Mouse (Mus musculus) neural tube, embryonic 10.5 days (tissue): ENCODE results near the gene Immp1l.
A peak's percentile ranks its signal among the peaks of the same experiment; 100 is the strongest.

Experiments used
- DNase-seq: peaks from one replicate; pipeline ENCODE4 v3.0.0-alpha.2; 2017; ENCODE audit warnings: low spot score; ENCODE audit errors: extremely low spot score

Immp1l gene

DNA sequence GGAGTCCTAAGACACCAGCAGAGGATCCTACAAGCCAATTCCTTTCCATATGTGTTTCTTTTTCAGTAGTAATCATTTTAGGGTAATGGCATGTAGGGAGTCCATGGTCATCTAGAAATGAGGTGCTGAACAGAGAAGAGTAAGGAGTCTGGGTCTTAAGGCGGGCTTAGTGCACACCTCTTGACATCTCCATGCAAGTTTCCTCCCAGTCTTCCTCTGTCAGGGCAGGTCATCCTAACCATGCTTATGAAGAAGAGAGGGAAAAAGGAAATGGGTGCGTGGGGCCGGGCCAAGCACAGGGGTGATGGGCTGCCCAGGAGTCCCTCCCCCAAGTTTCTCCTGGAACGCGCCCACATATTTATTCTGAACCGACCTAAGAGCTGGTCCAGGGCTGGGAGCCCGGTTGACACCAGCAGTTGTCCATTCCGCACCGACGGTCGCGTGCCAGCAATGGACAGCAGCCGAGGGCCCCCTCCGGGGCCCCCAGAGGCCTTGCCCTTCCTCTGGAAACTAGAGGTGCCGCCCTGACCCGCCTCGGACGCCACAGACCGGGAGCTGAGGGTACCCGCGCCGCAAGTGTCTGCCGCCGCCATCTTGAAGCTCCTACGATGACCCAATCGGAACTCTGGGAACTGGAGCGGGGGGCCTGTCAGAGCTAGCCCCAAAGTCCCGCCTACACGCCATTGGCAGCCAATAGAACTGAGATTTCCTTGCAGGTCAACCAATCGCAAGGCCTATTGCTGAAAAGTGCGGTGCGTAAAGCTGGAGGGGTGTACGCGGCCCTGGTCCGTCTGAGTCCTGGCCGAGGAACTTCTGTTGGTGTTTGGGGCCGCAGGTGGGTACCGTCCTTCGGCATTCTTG, at the start of gene Immp1l, which contains the start of gene Elp4:
Gene Immp1l (plus strand): TSS at position 743 of the 861 bp plus-strand sequence.
Gene Elp4 (minus strand): TSS at position 669 of the 861 bp plus-strand sequence.
- DNase-seq, result peak; percentile 95

GRCm38 (mm10) chr2:105854740-105855139, 49.7 kb upstream of the Immp1l start:
- DNase-seq, result no peak

GRCm38 (mm10) chr2:105873403-105873802, 31.0 kb upstream of the Immp1l start:
- DNase-seq, result no peak

GRCm38 (mm10) chr2:105890816-105891215, 13.6 kb upstream of the Immp1l start:
- no peak for DNase-seq

DNA sequence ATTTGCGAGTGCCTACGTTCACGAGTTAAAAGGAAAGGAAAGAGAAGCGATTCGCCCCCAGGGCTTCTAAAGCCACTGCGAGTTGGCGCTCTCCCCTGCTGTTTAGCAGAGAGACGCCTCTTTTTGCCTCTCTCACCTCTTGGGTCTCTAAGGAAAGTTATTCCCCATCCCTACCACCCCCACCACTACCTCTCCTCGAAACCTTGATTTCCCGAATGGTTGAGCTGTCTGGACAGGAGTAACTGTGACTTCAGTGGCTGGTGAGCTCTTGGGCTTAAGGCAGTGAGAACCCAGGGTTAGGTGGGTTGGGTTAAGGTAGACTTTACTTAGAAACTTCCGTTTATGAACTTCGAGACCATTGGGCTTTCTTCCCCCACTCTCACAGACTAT, 314 bp downstream of the Immp1l start:
- no peak for DNase-seq

DNA sequence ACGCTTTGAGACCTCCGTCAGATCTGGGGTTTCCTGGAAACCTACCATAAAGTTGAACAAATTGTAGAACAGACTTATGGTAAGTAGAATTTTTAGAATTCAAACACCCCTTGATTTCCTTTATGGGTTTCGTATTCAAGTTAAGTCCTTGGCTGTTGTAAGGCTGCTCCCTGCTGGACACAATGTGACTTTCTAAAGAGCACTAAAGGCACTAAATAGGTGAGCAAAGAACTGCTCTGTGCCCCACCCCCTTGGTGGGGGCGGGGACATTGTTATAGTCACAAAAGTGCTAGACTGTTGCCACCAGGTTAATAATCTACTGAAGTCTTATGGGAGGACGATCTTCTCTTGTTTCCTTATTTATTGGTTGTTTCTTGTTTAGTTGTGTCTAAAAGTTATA, 3.9 kb downstream of the Immp1l start:
- no peak for DNase-seq

GRCm38 (mm10) chr2:105910611-105911010, 6.2 kb downstream of the Immp1l start:
- no peak for DNase-seq

DNA sequence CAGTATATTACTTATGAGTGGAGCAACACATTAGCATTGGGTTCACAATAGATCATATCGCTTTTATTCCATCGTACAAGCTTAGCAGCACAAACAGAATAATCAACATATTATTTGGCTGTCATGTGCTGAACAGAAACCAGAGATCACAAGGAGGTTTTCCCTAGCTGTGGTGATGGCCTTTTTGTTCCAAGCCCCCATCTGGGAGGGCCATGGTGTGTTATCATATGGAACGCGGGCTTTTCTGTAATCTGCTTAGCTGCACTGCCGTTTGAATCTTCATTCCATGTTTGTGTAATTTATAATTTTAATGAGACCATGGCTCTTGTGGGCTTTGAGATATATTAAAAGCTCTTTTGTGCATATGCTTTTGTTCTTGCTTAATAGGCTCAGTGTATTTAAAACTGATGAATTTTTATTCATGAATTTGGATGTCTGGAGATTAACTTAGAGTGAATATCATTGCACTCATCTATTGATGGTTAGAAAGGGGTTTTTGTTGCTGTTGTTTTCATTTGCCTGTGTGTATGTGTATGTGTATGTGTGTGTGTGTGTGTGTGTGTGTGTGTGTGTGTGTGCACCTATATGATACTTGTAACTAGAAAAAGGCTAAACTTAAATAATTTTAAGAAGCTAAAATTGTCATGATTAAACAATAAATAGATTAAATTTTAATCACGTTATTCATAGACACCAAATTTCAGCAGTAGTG, 9.4 kb downstream of the Immp1l start:
- DNase-seq, result no peak

DNA sequence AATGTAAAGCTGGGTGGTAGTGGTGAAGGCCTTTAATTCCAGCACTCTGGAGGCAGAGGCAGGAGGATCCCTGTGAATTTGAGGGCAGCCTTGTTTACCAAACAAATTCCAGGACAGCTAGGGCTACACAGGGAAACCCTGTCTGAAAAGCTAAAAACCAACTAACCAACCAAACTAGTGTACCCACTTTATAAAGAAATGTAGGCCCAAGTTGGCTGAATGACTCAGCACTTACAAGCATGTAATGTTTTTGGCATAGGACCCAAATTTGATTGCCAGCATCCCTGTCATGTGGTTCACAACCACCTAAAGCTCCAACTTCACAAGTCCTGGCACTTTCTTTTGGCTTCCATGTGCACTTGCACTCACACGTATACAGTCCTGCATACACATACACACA, 12.2 kb downstream of the Immp1l start:
- no peak for DNase-seq

DNA sequence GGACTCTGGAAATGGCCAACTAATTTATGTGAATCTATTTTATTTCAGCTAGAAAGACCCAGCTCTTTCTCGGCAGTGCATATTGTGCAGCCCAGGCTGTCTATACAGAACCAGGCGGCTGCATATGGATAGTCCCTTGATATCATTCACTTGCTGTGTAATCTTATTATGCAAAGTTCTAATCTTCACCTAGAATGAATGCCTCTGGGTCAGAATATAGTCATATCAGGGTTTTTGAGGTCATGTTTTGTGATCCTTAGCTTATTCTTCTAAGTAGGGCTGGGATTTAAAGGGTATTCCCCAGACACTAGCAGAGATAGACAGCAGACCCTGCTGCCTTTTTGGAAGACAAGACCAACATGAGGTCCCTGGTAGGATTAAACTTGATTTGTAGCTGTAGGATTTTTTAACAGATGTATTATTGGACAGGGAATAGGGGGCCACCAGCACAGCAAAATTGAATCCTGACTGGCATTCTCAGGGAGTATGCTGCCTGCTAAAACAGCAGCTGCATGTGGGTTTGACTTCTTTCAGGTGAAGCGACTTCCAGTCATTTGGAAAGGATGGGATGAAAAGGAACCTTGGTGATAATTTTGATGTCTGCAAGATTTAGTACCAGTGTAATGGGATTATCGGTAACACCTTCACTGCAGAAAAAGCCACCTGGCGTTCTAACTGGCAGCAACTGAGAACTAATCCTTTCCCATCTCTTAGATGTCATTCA, 13.3 kb downstream of the Immp1l start:
- DNase-seq, result no peak

- DNase-seq, result no peak
These were observed 45.7 kb downstream of the Immp1l start for GRCm38 (mm10) chr2:105950131-105950530.

DNA sequence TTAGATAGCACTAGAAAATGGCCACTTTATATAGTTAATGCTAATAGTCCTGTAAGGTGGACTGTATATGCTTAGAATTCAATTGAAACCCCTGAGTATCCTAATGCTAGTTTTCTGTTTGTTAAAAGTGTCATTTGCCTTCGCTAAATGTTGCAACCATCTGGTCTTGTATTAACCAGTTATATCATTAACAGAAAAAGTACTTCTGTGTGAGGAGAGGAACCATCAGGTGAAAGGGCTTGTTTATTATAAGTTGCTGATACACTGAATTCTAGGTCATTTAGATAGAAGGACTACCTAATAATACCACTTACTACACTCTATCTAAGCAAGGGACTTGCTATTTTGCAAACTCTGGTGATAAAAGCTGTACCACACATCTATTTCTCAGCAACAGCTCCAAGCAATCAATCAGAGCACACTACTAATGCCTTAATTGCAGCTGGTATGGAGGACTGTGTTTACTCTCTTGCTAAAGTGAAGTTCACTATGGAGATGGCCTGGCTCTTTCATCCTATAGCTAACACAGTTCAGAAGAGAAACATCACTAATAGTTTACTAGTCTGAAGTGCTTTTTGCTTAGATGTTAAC, 47.0 kb downstream of the Immp1l start:
- no peak for DNase-seq

- DNase-seq, result no peak
These were observed 49.4 kb downstream of the Immp1l start for GRCm38 (mm10) chr2:105953862-105954261.

- DNase-seq, result no peak
These were observed 59.0 kb downstream of the Immp1l start for GRCm38 (mm10) chr2:105963447-105963846.

DNA sequence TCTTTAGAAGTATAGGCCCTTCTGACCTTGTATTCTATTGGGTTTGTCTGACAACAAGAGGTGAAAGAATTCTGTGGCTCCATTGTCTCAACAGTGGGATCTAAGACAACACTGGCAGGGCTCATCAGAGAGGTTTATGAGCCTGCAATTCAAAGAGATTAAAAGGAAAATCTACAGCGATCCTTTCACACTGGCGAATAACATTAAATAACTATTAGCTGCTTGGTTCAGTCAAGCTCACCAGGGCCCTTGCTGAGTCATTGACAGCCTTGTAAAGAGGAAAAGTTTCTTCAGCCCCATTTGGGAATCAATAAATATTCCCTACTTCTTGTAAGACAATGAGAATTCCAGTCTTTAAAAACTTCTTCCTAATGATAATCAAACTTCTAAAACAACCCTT, 69.5 kb downstream of the Immp1l start:
- DNase-seq, result no peak

DNA sequence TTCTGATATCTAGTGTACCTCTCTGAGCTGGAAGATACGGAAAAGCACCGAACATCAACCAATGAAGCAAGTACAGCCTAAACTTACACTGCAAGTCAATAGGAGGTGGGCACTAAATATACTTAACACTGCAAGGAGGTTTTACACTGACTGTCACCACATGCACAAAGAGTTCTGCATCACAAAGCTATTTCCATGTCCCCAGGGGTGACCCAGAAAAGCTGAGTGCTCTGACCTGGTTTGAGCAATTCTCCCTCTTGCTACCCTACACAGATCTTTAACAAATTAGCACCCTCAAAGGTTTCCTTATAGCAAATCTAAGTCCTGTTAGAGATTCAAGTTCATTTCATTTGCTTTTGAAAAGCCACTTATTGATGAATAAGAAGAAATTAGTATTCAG, 73.6 kb downstream of the Immp1l start:
- no peak for DNase-seq

GRCm38 (mm10) chr2:105985206-105985605, 80.8 kb downstream of the Immp1l start:
- no peak for DNase-seq

- DNase-seq, result peak; percentile 17
These were observed 82.7 kb downstream of the Immp1l start for GRCm38 (mm10) chr2:105987131-105987530.

DNA sequence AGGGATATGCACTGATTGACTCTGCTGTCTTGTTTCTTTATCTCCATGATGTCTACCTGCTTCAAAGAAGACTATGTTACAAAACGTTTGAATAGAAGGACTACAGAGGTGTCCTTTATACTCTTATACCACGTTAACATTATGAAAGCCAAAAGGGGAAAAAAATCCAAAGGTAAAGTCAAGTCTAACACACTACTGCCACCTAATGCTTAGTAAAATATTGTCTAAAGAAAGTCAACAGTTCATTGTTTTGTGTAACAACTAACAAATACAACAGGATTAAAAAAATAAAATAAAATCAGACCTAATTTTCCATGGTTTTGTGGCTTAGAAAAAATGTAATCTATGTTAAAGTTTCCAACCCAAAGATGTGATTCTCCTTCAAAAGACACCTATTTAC, 83.6 kb downstream of the Immp1l start:
- DNase-seq, result no peak

- peak; percentile 92 for DNase-seq
These were observed 98.6 kb downstream of the Immp1l start, which contains the start of gene Dnajc24 for GRCm38 (mm10) chr2:106002835-106003739. Gene Dnajc24 (minus strand): TSS chr2:106003549.
